Mouse (Mus musculus) heart, postnatal 14 days (tissue): ENCODE measurements around the gene Slc46a1. TPM values are rescaled to one million over a fixed set of nuclear protein-coding genes. Genes with fewer than 3 reads are reported as not detected.
A peak's percentile ranks its signal among the peaks of the same experiment; 100 is the strongest.

Source experiments
- DNase-seq, 2 experiments: peaks; one replicate each; pipeline ENCODE4 v3.0.0; 2021 to 2022
- intact Hi-C: fragments of 180-260 bp; cut with DNase I; formaldehyde crosslinking; loops from one replicate; pipeline ENCODE4 v1.15.1; 2025
- long read RNA-seq, 2 experiments: library from polyadenylated mRNA; stranded (forward); transcript quantifications; one replicate each; pipeline ENCODE4 v2.0.0; 2021
- total RNA-seq, 2 experiments: library from RNA; stranded (reverse); gene quantifications; 2 replicates each; pipeline ENCODE4 v1.2.3; 2021

The Slc46a1 gene
- total RNA-seq = 1 to 10 TPM; 2.3 to 3.1 TPM
- long read RNA-seq, experiment 1, partial matches to known transcripts = 0 of 3 reads
- long read RNA-seq, experiment 1, other reads (novel, unspliced or antisense) = 1 of 3 reads
- long read RNA-seq, experiment 2, transcript Slc46a1-201 (5 exons, 1,978 nt) = major isoform, 10 of 11 reads
- long read RNA-seq, experiment 2, partial matches to known transcripts = 0 of 11 reads
- long read RNA-seq, experiment 2, other reads (novel, unspliced or antisense) = 1 of 11 reads

GRCm38 (mm10) chr11:78465568-78466180, at the start of gene Slc46a1:
Slc46a1 (plus strand) TSS chr11:78465697.
- intact Hi-C loops = no loop called here
- DNase-seq = peak; percentile 84 to 89

- intact Hi-C loops = no loop called here
- no peak for DNase-seq
Measured at GRCm38 (mm10) chr11:78416854-78417253, 48.6 kb upstream of the Slc46a1 start.

GRCm38 (mm10) chr11:78420263-78420889, 45.1 kb upstream of the Slc46a1 start:
- no peak for DNase-seq
- intact Hi-C loops = no loop called here

- no peak for DNase-seq
- intact Hi-C loops = no loop called here
Measured at GRCm38 (mm10) chr11:78421201-78422009, 44.1 kb upstream of the Slc46a1 start.

- no peak for DNase-seq
- intact Hi-C loops = no loop called here
Measured at GRCm38 (mm10) chr11:78422055-78422819, 43.3 kb upstream of the Slc46a1 start, which contains the start of gene Slc13a2. Slc13a2 (minus strand) TSS chr11:78422217.

GRCm38 (mm10) chr11:78424352-78424751, 41.1 kb upstream of the Slc46a1 start:
- intact Hi-C loops = no loop called here
- DNase-seq = no peak

- no peak for DNase-seq
- intact Hi-C loops = no loop called here
Measured at GRCm38 (mm10) chr11:78425572-78425971, 39.9 kb upstream of the Slc46a1 start.

GRCm38 (mm10) chr11:78427655-78428054, 37.8 kb upstream of the Slc46a1 start:
- intact Hi-C loops = no loop called here
- no peak for DNase-seq

- no peak for DNase-seq
- intact Hi-C loops = no loop called here
Measured at GRCm38 (mm10) chr11:78428309-78428708, 37.2 kb upstream of the Slc46a1 start.

- intact Hi-C loops = no loop called here
- DNase-seq = no peak
Measured at GRCm38 (mm10) chr11:78430195-78430878, 35.2 kb upstream of the Slc46a1 start.

GRCm38 (mm10) chr11:78431176-78431575, 34.3 kb upstream of the Slc46a1 start:
- no peak for DNase-seq
- intact Hi-C loops = no loop called here

- no peak for DNase-seq
- intact Hi-C loops = no loop called here
Measured at GRCm38 (mm10) chr11:78434052-78434451, 31.4 kb upstream of the Slc46a1 start.

- intact Hi-C loops = no loop called here
- peak; percentile 16 to 31 for DNase-seq
Measured at GRCm38 (mm10) chr11:78435776-78436349, 29.6 kb upstream of the Slc46a1 start.

GRCm38 (mm10) chr11:78437182-78437581, 28.3 kb upstream of the Slc46a1 start:
- no peak for DNase-seq
- intact Hi-C loops = no loop called here

- DNase-seq = no peak
- intact Hi-C loops = no loop called here
Measured at GRCm38 (mm10) chr11:78438399-78438930, 27.0 kb upstream of the Slc46a1 start.

GRCm38 (mm10) chr11:78443115-78443514, 22.4 kb upstream of the Slc46a1 start:
- intact Hi-C loops = no loop called here
- DNase-seq = no peak

GRCm38 (mm10) chr11:78447168-78447567, 18.3 kb upstream of the Slc46a1 start:
- DNase-seq = no peak
- intact Hi-C loops = no loop called here

GRCm38 (mm10) chr11:78448242-78448641, 17.3 kb upstream of the Slc46a1 start:
- no peak for DNase-seq
- intact Hi-C loops = no loop called here

- intact Hi-C loops = loop anchor here (5.0 kb wide), 1 partner anchor 88 kb away; no protein-coding TSS in a partner anchor
- DNase-seq = no peak
Measured at GRCm38 (mm10) chr11:78450337-78450736, 15.2 kb upstream of the Slc46a1 start.
